Mouse (Mus musculus) forebrain, embryonic 16.5 days (tissue): ENCODE measurements around the gene Hyou1. TPM values are rescaled to one million over a fixed set of nuclear protein-coding genes. Genes with fewer than 3 reads are reported as not detected.
A peak's percentile ranks its signal among the peaks of the same experiment; 100 is the strongest.
"Not testable (repeated sequence)": the region's sequence is repeated elsewhere in the genome, so short reads cannot be mapped to it uniquely, and the experiment has no call there.

Experiments used
- ATAC-seq: fragments of 200-750 bp; cut with Nextera tagmentation; 2 replicates; pipeline ENCODE4 v1.8.0; 2017; ENCODE audit warnings: mild to moderate bottlenecking, moderate library complexity
- H3K27ac ChIP-seq: fragments of 300-500 bp; sonication (generic); 2 replicates; pipeline ENCODE4 v1.5.1; 2014; ENCODE audit warnings: low read length, control low read depth
- H3K27me3 ChIP-seq: fragments of 300-500 bp; sonication (generic); replicated peaks from 2 replicates; pipeline ENCODE4 v1.6.1; 2014; ENCODE audit warnings: low read length; ENCODE audit not compliant: control insufficient read depth, insufficient read depth
- H3K36me3 ChIP-seq: fragments of 300-500 bp; sonication (generic); 2 replicates; pipeline ENCODE4 v1.6.1; 2014; ENCODE audit not compliant: control insufficient read depth, insufficient read depth
- H3K4me1 ChIP-seq: fragments of 300-500 bp; sonication (generic); replicated peaks from 2 replicates; pipeline ENCODE4 v1.6.1; 2014; ENCODE audit warnings: low read length; ENCODE audit not compliant: control insufficient read depth, insufficient read depth
- H3K4me2 ChIP-seq: fragments of 300-500 bp; sonication (generic); 2 replicates; pipeline ENCODE4 v1.6.1; 2014; ENCODE audit warnings: mild to moderate bottlenecking, low read length, control low read depth
- H3K4me3 ChIP-seq: fragments of 300-500 bp; sonication (generic); replicated peaks from 2 replicates; pipeline ENCODE4 v1.5.1; 2014; ENCODE audit warnings: mild to moderate bottlenecking, low read length, control low read depth
- H3K9ac ChIP-seq: fragments of 300-500 bp; sonication (generic); replicated peaks from 2 replicates; pipeline ENCODE4 v1.6.1; 2014; ENCODE audit warnings: low read depth, low read length, control low read depth
- H3K9me3 ChIP-seq: fragments of 300-500 bp; sonication (generic); 2 replicates; pipeline ENCODE4 v1.6.1; 2016; ENCODE audit warnings: low read length; ENCODE audit not compliant: control insufficient read depth
- WGBS: fragments of 180-500 bp; shearing (Covaris S2); extraction: QIAGEN DNeasy Blood & Tissue Kit; methylation state at CpG from one replicate; pipeline ENCODE4 v1.1.7; 2014; 5-methylcytosine and 5-hydroxymethylcytosine counted together
- polyA plus RNA-seq: library from polyadenylated mRNA; unstranded; fragments of >200 nt; fragmentation: Nextera tagmentation; extraction: Ambion mirVana; gene quantifications from 2 replicates; pipeline ENCODE4 v1.2.1, GENCODE M21; 2015

Gene Hyou1
- polyA plus RNA-seq, 1 experiment from 2014 or later, result 27.2 TPM

DNA sequence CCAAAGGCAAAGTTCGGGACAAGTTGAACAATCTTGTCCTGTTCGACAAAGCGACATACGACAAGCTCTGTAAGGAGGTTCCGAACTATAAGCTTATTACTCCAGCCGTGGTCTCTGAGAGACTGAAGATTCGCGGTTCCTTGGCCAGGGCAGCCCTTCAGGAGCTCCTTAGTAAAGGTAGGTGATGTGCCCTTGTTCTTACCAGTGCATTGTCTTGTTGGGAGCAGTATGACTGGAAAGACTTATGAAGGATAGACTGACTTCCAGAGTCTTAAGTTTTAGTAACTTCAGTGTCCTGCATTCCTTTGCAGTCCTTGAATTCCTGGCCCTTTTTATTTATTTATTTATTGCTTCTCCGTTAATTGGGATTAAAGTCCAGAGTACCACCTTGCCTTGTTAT lies 29.4 kb downstream of the Hyou1 start:
- 92% methylated on average over 9 of the region's 9 CpGs for WGBS
- H3K9ac ChIP-seq, H3K27ac ChIP-seq, ATAC-seq, H3K9me3 ChIP-seq, H3K27me3 ChIP-seq: not testable (repeated sequence)
- Histone ChIP-seq H3K36me3 (peaks cover 45% of the 10 kb centered on the region), H3K4me2 (peak overlapping the region; percentile 68), H3K4me3 (peak overlapping the region; percentile 66), H3K4me1 (peaks cover 23% of the 10 kb centered on the region)

DNA sequence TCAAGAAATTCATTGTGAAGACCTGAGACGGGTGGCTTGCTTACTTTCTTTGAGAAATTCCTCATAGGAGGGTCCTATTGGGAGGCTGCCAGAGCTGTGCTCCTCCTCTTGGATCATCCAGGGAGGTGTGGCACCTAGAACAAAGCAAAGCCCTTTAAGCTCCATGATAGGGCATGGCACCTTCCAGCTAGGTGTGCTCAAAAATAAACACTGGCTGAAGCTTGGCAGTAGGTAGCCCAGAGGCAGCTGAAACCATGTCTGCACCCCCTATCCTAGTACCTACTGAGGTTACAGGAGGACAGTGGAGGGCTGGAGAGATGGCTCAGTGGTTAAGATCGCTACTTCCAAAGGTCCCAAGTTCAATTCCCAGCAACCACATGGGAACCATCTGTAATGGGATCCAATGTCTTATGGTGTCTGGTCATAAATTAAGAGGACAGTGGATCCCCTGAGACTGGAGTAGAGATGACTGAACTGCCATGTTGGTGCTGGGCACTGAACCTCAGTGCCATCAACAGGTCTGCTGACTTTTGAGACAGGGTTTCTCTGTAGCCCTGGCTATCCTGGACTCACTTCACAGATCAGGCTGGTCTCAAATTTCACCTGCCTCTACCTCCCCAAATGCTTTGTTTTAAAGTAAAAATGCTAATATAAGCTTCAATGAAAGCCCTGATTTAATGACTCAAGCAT lies 31.5 kb downstream of the Hyou1 start:
- 74% methylated on average over 2 of the region's 2 CpGs for WGBS
- H3K4me1 ChIP-seq, result peaks cover 16% of the 10 kb centered on the region
- H3K27me3 ChIP-seq, result no peaks in the 10 kb centered on the region
- no peak for ATAC-seq
- H3K9ac ChIP-seq, result no peak overlapping the region
- H3K27ac ChIP-seq, result no peak overlapping the region
- H3K4me2 ChIP-seq, result no peak overlapping the region
- peaks cover 29% of the 10 kb centered on the region for H3K36me3 ChIP-seq
- no peaks in the 10 kb centered on the region for H3K9me3 ChIP-seq
- no peak overlapping the region for H3K4me3 ChIP-seq

DNA sequence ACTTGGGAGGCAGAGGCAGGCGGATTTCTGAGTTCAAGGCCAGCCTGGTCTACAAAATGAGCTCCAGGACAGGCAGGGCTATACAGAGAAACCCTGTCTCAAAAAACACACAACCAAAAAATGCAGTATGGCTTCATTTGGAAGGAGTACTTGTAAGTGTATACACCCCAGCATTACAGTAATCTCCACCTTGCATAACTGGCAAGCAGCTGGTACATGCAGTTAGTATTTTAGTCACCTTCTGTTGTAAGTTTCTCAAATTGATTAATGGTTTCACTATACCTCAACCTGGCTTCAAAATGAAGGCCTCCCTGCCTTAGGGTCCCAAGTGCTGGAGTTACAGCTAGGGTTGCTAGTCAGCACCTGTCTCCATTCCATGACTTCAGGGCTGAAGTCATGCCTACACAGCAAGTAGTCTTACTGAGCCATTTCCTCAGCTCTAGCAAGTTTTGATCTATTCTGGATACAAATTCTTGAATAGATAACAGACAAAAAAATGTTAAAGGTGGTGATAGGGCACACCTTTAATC lies 32.4 kb downstream of the Hyou1 start:
- 83% methylated on average over 1 of the region's 1 CpGs for WGBS
- no peaks in the 10 kb centered on the region for H3K9me3 ChIP-seq
- H3K4me1 ChIP-seq, result peaks cover 11% of the 10 kb centered on the region
- H3K27ac ChIP-seq, result no peak overlapping the region
- no peak overlapping the region for H3K9ac ChIP-seq
- H3K36me3 ChIP-seq, result peaks cover 32% of the 10 kb centered on the region
- H3K27me3 ChIP-seq, result no peaks in the 10 kb centered on the region
- no peak overlapping the region for H3K4me3 ChIP-seq
- no peak for ATAC-seq
- no peak overlapping the region for H3K4me2 ChIP-seq

DNA sequence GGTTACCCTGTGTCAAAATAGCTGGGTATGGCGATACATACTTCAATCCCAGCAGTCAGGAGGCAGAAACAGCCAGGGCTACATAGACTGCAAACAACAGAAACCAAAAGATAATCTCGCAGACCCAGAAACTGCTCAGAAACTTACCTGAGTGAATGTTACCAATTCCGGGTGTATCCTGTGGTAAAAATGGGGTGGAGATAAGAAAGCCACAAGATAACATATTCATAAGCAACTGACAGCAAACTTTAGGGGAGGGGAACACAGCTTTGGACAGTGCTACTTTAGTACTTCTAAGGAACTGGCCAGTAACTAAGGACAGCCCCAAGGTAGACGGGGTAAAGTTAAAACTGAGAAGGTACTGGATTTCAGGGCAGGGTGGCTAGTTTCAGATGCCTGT lies 33.0 kb downstream of the Hyou1 start:
- H3K4me2 ChIP-seq, result no peak overlapping the region
- 87% methylated on average over 4 of the region's 4 CpGs for WGBS
- H3K27me3 ChIP-seq, result no peaks in the 10 kb centered on the region
- H3K36me3 ChIP-seq, result peaks cover 32% of the 10 kb centered on the region
- no peak overlapping the region for H3K4me3 ChIP-seq
- H3K9ac ChIP-seq, result no peak overlapping the region
- no peaks in the 10 kb centered on the region for H3K9me3 ChIP-seq
- no peak overlapping the region for H3K27ac ChIP-seq
- ATAC-seq, result no peak
- H3K4me1 ChIP-seq, result peaks cover 14% of the 10 kb centered on the region

DNA sequence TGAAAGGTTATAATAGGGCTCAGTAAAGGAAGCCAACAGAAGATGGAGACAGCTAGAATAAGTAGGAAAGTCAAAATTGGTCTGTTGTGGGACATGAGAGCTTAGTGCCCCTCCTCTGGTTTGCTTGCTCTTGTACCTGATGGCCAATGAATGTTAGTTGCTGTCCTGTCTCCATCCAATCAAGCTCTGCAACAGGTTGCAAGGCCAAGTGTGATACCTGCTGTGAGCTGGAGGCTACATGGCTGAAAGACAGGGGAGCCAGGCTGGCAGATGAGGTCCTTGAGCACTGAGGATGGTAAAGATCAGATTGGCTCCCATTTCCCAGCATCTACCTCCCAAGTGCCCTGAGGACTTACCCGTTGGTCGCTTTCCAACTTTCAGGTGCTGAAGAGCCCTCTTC lies 33.5 kb downstream of the Hyou1 start:
- peaks cover 17% of the 10 kb centered on the region for H3K4me1 ChIP-seq
- WGBS, result 82% methylated on average over 2 of the region's 2 CpGs
- no peaks in the 10 kb centered on the region for H3K9me3 ChIP-seq
- H3K27me3 ChIP-seq, result no peaks in the 10 kb centered on the region
- H3K9ac ChIP-seq, result no peak overlapping the region
- H3K4me2 ChIP-seq, result no peak overlapping the region
- H3K4me3 ChIP-seq, result no peak overlapping the region
- H3K27ac ChIP-seq, result no peak overlapping the region
- ATAC-seq, result no peak
- peaks cover 32% of the 10 kb centered on the region for H3K36me3 ChIP-seq

DNA sequence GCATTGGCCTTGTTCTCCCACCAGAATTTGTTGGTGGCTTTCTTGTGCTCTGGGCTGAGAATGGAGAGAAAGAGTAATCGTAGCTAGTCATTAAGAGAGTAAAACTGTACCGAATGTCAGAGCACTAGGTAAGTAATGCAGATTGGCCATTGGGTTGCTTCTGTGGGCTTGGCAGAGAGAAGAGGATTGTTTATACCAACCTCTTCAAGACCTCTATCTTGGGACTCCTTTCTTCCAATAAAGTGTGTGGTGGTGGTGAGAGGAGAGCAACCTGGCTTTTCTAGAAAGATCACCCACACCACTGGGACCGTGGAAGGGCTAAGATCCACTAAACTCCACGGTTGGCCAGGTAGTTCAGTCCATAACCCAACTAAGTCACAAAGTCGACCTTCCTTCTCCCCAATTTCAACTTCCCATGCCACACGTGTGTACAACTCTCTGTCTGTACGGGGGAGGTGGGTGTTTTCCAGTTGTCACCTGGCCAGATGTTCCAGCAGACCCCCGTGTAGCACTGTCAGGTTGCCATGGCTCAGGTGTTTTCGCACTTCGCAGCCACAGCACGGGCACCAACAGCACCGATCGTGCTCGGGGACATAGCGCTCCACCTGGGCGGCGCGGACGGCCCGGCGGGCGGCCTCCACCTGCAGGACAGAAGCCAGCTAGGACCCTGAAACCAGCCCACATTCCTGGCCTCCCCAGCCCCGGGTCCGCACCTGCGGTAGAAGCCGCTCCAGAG lies 38.0 kb downstream of the Hyou1 start:
- H3K27me3 ChIP-seq, result no peaks in the 10 kb centered on the region
- H3K27ac ChIP-seq, result no peak overlapping the region; the same call in 1 of the 2 replicates
- peak overlapping the region; percentile 82 for H3K9ac ChIP-seq
- H3K4me1 ChIP-seq, result peaks cover 11% of the 10 kb centered on the region
- ATAC-seq, result no peak; the same call in none of the 2 replicates
- peak overlapping the region; percentile 81 for H3K4me3 ChIP-seq
- WGBS, result 8% methylated on average over 26 of the region's 26 CpGs
- peak overlapping the region; percentile 86 for H3K4me2 ChIP-seq
- peaks cover 11% of the 10 kb centered on the region for H3K36me3 ChIP-seq
- no peaks in the 10 kb centered on the region for H3K9me3 ChIP-seq

DNA sequence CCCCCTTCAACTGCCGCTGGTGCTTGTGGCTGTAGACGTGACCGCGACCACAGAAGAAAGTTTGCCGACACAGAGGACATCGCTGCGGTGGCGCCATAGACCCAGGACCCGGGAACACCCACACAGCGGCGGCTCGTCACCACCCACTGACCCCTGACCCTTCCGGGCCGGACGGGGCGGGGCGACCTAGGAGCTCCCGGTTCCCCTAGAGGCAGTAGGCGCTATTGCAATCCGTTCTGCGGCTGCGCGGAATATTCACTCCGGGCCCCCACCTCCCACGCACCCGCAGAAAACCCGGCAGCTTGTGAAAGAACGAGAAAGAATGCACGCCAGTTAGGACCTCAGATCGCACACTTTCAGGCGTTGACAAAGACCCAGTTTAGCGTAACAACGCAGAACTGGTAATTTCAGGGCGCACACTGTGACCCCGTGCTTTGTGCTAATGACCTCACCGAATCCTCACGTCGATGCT lies 38.6 kb downstream of the Hyou1 start:
- Histone ChIP-seq H3K4me2 (peak overlapping the region; percentile 86), H3K36me3 (peaks cover 5% of the 10 kb centered on the region), H3K27me3 (no peaks in the 10 kb centered on the region), H3K4me1 (peaks cover 11% of the 10 kb centered on the region), H3K9ac (peak overlapping the region; percentile 82), H3K4me3 (peak overlapping the region; percentile 81), H3K27ac (peak overlapping the region; percentile 81), H3K9me3 (no peaks in the 10 kb centered on the region)
- under 1% methylated on average over 37 of the region's 38 CpGs for WGBS
- peak; percentile 85 for ATAC-seq

DNA sequence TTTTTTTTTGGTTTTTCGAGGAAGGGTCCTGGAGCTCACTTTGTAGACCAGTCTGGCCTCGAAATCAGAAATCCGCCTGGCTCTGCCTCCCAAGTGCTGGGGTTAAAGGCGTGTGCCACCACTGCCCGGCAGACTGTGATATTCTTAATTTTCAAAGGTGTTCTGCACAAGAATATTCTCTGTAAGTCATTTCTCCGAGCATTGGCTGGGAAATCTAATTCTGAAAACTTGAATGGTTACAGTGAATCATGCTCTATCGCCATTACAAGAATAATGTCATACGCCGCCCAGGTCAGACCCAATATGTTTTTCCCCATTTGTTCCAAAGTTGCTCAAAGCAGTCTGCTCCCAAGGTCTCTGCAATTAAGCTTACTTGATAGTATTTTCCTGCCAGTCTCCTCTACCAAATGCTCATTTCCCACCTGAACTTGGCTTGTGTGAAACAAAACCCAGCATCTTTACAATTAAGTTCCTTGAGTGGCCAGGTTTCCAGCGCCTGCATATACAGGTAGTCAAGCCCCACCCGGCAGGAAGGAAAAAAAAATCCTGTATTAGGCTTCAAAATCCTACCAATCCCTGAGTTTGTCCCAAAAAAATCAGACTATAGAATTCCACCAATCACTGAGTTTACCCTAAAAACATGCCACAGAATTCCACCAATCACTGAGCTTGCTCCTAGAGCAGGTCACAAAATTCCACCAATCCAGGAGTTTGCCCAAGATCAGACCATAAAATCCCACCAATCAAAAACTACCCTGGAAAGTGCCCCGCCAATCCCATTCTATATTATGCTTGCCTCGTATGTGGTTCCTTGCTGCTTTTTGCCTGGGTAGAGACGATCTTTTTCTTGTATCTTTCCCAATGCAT lies 39.5 kb downstream of the Hyou1 start, which contains the start of gene Ccdc84:
Ccdc84 (minus strand) TSS at position 51 of the 867 bp plus-strand sequence.
- peaks cover 2% of the 10 kb centered on the region; the same call in 1 of the 2 replicates for H3K36me3 ChIP-seq
- no peaks in the 10 kb centered on the region for H3K9me3 ChIP-seq
- no peaks in the 10 kb centered on the region for H3K27me3 ChIP-seq
- H3K4me1 ChIP-seq, result peaks cover 11% of the 10 kb centered on the region
- H3K4me2 ChIP-seq, result peak within 1 kb of the TSS; percentile 86
- H3K9ac ChIP-seq, result peak within 1 kb of the TSS; percentile 82
- H3K4me3 ChIP-seq, result peak within 1 kb of the TSS; percentile 81
- WGBS, result 79% methylated on average over 14 of the region's 14 CpGs
- peak within 1 kb of the TSS; percentile 81 for H3K27ac ChIP-seq
- ATAC-seq, result no peak
